Mouse (Mus musculus): ENCODE results near the gene Fcrlb. TPM values are rescaled to one million over a fixed set of nuclear protein-coding genes. Genes with fewer than 3 reads are reported as not detected.

Fcrlb gene
- polyA plus RNA-seq, 1 experiment = not detected

DNA sequence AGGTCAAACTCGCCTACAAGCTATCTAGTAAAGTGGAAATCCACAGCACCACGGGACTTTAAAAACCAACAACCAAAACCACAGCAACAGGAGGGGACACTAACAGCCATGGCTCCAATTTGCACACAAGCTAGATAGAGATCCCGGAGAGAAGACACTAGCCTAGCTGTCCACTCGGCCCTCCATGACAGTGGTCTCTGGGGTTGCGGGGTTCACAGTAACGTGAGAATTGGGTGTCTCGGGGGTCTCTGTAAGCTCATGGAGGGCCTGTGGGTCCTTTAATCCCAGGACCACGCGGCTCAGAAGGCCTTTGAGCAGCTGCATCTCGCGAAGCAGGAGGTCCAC, 5.7 kb downstream of the Fcrlb start:
- Histone ChIP-seq H3K9ac (ENCODE audit: low read depth, poor library complexity, severe bottlenecking) (0 out of 2 replicates have a peak overlapping the region, but pooled peaks have one; percentile 1), H3K9me3 (replicated peaks; ENCODE audit: control insufficient read depth, insufficient read depth, low read length, poor library complexity, severe bottlenecking) (no peaks in the 10 kb centered on the region), H3K27ac (ENCODE audit: insufficient read depth, low read length) (no peak overlapping the region), H3K36me3 (ENCODE audit: control insufficient read depth, insufficient read depth, low read length, poor library complexity, severe bottlenecking) (no peaks in the 10 kb centered on the region), H3K4me3 (ENCODE audit: low read depth, low read length) (peak overlapping the region; percentile 48; the same call in 1 of the 2 replicates), H3K4me1 (ENCODE audit: control insufficient read depth, insufficient read depth, low read length) (no peaks in the 10 kb centered on the region), H3K27me3 (ENCODE audit: control insufficient read depth, insufficient read depth, low read length, poor library complexity, severe bottlenecking) (no peaks in the 10 kb centered on the region)
- TF ChIP-seq CTCF (IDR thresholded peaks at IDR 0.05; ENCODE audit: low read depth, low read length) = no peak
- no peak for TF ChIP-seq POLR2A (IDR thresholded peaks at IDR 0.05; ENCODE audit: insufficient read depth, low read length)
- TF ChIP-seq EP300 (IDR thresholded peaks at IDR 0.05; ENCODE audit: insufficient read depth, low read depth, low read length) = no peak

DNA sequence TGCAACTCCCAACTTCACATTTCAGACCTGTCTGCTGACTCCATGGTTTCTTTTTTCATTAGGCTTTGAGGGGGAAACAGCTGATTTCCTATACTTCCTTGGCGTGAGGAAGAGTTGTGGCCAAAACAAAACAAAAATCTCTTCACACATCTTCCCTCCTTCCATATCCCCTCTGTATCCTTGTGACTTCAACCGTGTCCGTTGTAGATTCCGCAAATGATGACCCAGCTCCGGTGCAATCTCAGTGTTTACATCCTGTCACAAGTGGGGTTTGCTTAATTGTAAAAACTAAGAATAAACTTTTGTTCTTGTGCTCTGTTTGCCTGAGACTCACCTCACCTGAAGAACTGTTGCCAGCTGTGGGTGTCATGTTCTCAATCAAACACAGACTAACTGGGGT, 9.3 kb downstream of the Fcrlb start:
- Histone ChIP-seq H3K4me3 (ENCODE audit: low read depth, low read length) (no peak overlapping the region), H3K9me3 (replicated peaks; ENCODE audit: control insufficient read depth, insufficient read depth, low read length, poor library complexity, severe bottlenecking) (no peaks in the 10 kb centered on the region), H3K9ac (ENCODE audit: low read depth, poor library complexity, severe bottlenecking) (no peak overlapping the region), H3K27ac (ENCODE audit: insufficient read depth, low read length) (no peak overlapping the region), H3K4me1 (ENCODE audit: control insufficient read depth, insufficient read depth, low read length) (no peaks in the 10 kb centered on the region), H3K27me3 (ENCODE audit: control insufficient read depth, insufficient read depth, low read length, poor library complexity, severe bottlenecking) (no peaks in the 10 kb centered on the region), H3K36me3 (ENCODE audit: control insufficient read depth, insufficient read depth, low read length, poor library complexity, severe bottlenecking) (no peaks in the 10 kb centered on the region)
- TF ChIP-seq EP300 (IDR thresholded peaks at IDR 0.05; ENCODE audit: insufficient read depth, low read depth, low read length) (no peak), POLR2A (IDR thresholded peaks at IDR 0.05; ENCODE audit: insufficient read depth, low read length) (no peak), CTCF (IDR thresholded peaks at IDR 0.05; ENCODE audit: low read depth, low read length) (no peak)

DNA sequence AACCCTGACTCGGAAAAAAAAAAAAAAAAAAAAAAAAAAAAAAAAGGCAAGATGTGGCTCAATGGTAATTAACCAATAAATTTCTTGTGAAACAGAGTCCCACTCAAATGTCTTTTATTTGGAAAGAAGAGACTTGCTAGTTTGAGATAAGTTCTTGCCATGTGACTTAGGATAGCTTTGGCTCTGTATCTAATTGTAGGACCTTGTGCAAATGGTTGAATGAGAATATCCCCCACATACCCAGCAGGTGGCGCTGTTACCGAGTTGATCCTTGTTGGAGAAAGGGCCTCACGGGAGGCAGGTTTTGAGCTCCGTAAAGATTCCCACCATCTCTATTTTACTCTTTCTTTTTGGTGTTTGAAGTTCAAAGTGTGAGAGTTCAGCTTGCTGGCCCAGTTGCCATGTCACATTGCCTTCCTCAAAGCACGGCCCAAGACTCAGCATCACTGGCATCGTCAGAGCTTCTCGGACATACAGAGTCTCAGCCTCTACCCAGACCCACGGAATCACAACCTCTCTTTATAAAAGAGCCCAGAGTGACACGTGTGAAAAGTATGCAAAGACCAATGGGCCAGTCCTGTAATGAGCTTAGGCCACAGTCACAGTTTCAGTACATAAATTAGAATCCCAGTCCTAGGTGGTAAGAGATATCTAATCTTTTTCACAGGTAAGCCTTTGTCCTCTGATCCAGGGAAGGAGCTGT, 11.1 kb downstream of the Fcrlb start:
- H3K27me3 ChIP-seq (ENCODE audit: control insufficient read depth, insufficient read depth, low read length, poor library complexity, severe bottlenecking) = no peaks in the 10 kb centered on the region
- no peak overlapping the region; the same call in 1 of the 2 replicates for H3K9ac ChIP-seq (ENCODE audit: low read depth, poor library complexity, severe bottlenecking)
- no peaks in the 10 kb centered on the region for H3K4me1 ChIP-seq (ENCODE audit: control insufficient read depth, insufficient read depth, low read length)
- TF ChIP-seq POLR2A (IDR thresholded peaks at IDR 0.05; ENCODE audit: insufficient read depth, low read length) (no peak), EP300 (IDR thresholded peaks at IDR 0.05; ENCODE audit: insufficient read depth, low read depth, low read length) (no peak), CTCF (IDR thresholded peaks at IDR 0.05; ENCODE audit: low read depth, low read length) (peak; percentile 75)
- no peaks in the 10 kb centered on the region for H3K36me3 ChIP-seq (ENCODE audit: control insufficient read depth, insufficient read depth, low read length, poor library complexity, severe bottlenecking)
- H3K9me3 ChIP-seq (replicated peaks; ENCODE audit: control insufficient read depth, insufficient read depth, low read length, poor library complexity, severe bottlenecking) = no peaks in the 10 kb centered on the region
- no peak overlapping the region for H3K4me3 ChIP-seq (ENCODE audit: low read depth, low read length)
- no peak overlapping the region for H3K27ac ChIP-seq (ENCODE audit: insufficient read depth, low read length)

DNA sequence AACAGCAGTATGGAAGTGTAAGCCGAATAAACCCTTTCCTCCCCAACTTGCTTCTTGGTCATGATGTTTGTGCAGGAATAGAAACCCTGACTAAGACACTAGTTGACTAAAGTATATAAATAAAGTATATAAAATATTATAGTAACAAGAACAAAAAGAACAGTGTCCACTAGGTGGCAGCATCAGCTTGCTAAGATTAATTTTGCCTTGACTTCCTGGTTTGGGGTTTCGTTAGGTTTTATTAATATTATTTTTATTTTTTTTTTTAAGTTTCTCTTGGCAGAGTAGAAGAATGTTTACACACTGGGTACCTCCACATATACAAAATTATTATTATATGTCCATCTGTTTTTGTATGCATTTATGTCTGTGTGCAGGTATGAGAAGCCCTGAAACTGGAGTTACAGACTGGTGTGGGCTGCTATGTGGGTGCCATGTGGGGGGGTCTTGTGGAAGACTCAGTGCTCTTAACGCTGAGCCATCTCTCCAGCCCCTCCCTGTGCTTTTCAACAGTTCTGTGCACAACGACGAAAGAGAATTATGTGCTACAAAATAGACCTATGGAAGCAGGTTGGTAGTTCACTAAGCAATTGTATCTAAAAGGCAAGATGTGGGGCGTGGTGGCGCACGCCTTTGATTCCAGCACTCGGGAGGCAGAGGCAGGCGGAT, 11.8 kb downstream of the Fcrlb start:
- TF ChIP-seq EP300 (IDR thresholded peaks at IDR 0.05; ENCODE audit: insufficient read depth, low read depth, low read length) = no peak
- TF ChIP-seq CTCF (IDR thresholded peaks at IDR 0.05; ENCODE audit: low read depth, low read length) = no peak
- no peak for TF ChIP-seq POLR2A (IDR thresholded peaks at IDR 0.05; ENCODE audit: insufficient read depth, low read length)
- H3K9me3 ChIP-seq (replicated peaks; ENCODE audit: control insufficient read depth, insufficient read depth, low read length, poor library complexity, severe bottlenecking) = no peaks in the 10 kb centered on the region
- no peaks in the 10 kb centered on the region for H3K36me3 ChIP-seq (ENCODE audit: control insufficient read depth, insufficient read depth, low read length, poor library complexity, severe bottlenecking)
- H3K4me1 ChIP-seq (ENCODE audit: control insufficient read depth, insufficient read depth, low read length) = no peaks in the 10 kb centered on the region
- no peaks in the 10 kb centered on the region for H3K27me3 ChIP-seq (ENCODE audit: control insufficient read depth, insufficient read depth, low read length, poor library complexity, severe bottlenecking)
- no peak overlapping the region for H3K27ac ChIP-seq (ENCODE audit: insufficient read depth, low read length)
- H3K4me3 ChIP-seq (ENCODE audit: low read depth, low read length) = peak overlapping the region; percentile 18; the same call in 1 of the 2 replicates
- H3K9ac ChIP-seq (ENCODE audit: low read depth, poor library complexity, severe bottlenecking) = no peak overlapping the region

DNA sequence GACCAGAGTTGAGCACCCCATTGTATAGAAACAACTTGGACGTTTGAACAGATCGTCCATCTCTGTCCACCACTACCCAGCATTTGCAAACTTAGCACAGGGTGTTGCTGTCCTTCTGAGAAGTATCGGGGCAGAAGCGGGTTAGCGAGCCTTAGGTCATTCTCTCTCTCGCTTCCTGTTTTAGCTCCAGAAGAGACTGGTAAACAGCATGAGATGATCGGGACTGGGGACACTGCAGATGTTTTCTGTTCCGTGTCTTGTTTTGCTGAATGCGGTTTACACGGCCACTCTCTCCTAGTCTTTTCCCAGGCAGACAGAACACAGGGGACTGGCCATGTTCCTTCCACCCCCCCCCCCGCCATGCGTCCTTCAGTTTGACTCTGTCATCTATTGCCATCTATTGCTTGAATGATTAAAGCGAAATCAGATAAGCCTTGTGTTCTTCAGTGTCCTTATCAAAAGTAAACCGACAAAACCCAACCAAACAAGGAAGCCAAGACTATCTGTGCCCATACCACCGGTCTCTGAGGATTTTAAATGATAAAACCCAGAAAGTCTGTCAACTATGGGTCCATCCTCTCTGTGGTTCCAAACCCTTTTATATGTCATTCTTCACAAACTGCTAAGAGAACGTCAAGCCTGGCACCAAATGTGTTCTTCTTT, 14.2 kb downstream of the Fcrlb start:
- Histone ChIP-seq H3K27ac (ENCODE audit: insufficient read depth, low read length) (no peak overlapping the region), H3K36me3 (ENCODE audit: control insufficient read depth, insufficient read depth, low read length, poor library complexity, severe bottlenecking) (no peaks in the 10 kb centered on the region), H3K27me3 (ENCODE audit: control insufficient read depth, insufficient read depth, low read length, poor library complexity, severe bottlenecking) (no peaks in the 10 kb centered on the region), H3K9me3 (replicated peaks; ENCODE audit: control insufficient read depth, insufficient read depth, low read length, poor library complexity, severe bottlenecking) (no peaks in the 10 kb centered on the region), H3K4me1 (ENCODE audit: control insufficient read depth, insufficient read depth, low read length) (peaks cover 1% of the 10 kb centered on the region), H3K4me3 (ENCODE audit: low read depth, low read length) (no peak overlapping the region), H3K9ac (ENCODE audit: low read depth, poor library complexity, severe bottlenecking) (no peak overlapping the region)
- TF ChIP-seq EP300 (IDR thresholded peaks at IDR 0.05; ENCODE audit: insufficient read depth, low read depth, low read length) (no peak), CTCF (IDR thresholded peaks at IDR 0.05; ENCODE audit: low read depth, low read length) (no peak), POLR2A (IDR thresholded peaks at IDR 0.05; ENCODE audit: insufficient read depth, low read length) (no peak)
